Mouse (Mus musculus) ES-Bruce4 (cell line): ENCODE measurements around the gene Nme4.

ENCODE experiments used
- CTCF ChIP-seq: IDR thresholded peaks from one replicate; pipeline ENCODE4 v1.8.1; 2011; ENCODE audit warnings: low read depth, low read length
- EP300 ChIP-seq: IDR thresholded peaks from 2 replicates; pipeline ENCODE4 v1.6.1; 2011; ENCODE audit warnings: low read depth, low read length; ENCODE audit not compliant: insufficient read depth
- POLR2A ChIP-seq: IDR thresholded peaks from one replicate; pipeline ENCODE4 v1.8.1; 2011; ENCODE audit warnings: low read length; ENCODE audit not compliant: insufficient read depth

DNA sequence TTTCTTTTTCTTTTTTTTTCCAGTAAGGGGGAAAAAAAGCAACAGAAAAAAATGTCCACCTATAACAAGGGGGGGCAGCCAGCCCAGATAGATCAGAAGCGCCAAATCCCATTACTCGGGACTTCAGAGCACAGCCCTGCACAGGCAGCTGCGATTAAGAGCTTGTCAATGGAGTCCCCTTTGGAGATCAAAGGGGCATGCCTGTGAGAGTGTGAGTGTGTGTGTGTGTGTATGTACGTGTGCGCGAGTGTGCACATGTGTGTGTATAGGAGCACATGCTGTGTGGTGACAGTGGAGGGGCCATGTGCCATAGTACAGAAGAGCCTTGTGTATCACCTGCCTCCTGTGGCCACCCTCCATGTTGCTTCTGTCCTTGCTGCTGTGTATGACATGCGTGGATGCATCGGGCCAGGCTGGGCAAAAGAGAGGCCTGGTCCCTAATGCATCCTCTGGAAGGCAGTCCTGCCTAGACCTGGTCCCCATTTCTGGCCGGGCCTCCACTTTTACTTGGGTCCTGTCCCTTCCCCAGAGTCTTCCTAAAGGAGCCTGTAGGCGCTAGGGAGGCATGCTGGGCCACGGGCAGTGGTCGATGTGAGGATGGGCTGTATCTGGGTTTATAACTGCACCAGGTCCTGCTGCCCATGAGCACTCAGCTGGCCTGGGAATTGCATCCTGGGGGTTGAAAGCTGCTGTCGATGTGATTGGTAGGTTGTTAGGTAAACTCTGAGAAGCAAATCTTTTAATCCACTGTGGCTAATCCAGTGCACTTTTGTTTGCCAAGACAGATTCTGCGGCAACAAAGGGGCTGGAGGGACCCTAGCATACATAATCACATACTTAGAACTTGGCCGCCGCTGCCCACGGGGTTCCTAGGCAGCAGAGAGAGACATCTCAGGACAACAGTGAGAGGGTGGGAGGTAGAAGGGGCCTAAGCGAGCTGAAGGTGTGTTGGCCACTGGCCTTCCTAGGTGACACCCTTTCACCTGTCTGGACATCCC lies 36.8 kb upstream of the Nme4 start:
- no peak for TF ChIP-seq CTCF
- no peak for TF ChIP-seq POLR2A
- TF ChIP-seq EP300, result no peak
